Mouse (Mus musculus): ENCODE data around the gene Atxn7.
A peak's percentile ranks its signal among the peaks of the same experiment; 100 is the strongest.
"Not testable (repeated sequence)": the region's sequence is repeated elsewhere in the genome, so short reads cannot be mapped to it uniquely, and the experiment has no call there.

The Atxn7 gene

GRCm38 (mm10) chr14:13988397-13988796, 27.2 kb downstream of the Atxn7 start:
- no peak for DNase-seq

GRCm38 (mm10) chr14:13990741-13991140, 29.5 kb downstream of the Atxn7 start:
- no peak for DNase-seq

GRCm38 (mm10) chr14:13995206-13996097, 34.2 kb downstream of the Atxn7 start:
- DNase-seq, result no peak

GRCm38 (mm10) chr14:14002771-14003170, 41.5 kb downstream of the Atxn7 start:
- no peak for DNase-seq

- DNase-seq, result no peak
Measured at GRCm38 (mm10) chr14:14009712-14010111, 48.5 kb downstream of the Atxn7 start.

- peak; percentile 86 to 90 for DNase-seq
Measured at GRCm38 (mm10) chr14:14012383-14013251, 51.4 kb downstream of the Atxn7 start.

- DNase-seq, result peak in 1 of 2 experiments; percentile 72
Measured at GRCm38 (mm10) chr14:14013252-14013711, 52.0 kb downstream of the Atxn7 start.

- DNase-seq, result no peak
Measured at GRCm38 (mm10) chr14:14014636-14015375, 53.6 kb downstream of the Atxn7 start.

GRCm38 (mm10) chr14:14019155-14019894, 58.1 kb downstream of the Atxn7 start:
- DNase-seq, result peak; percentile 15 to 50

- no peak for DNase-seq
Measured at GRCm38 (mm10) chr14:14021244-14021643, 60.0 kb downstream of the Atxn7 start.

GRCm38 (mm10) chr14:14025870-14026269, 64.6 kb downstream of the Atxn7 start:
- no peak for DNase-seq

GRCm38 (mm10) chr14:14030621-14031020, 69.4 kb downstream of the Atxn7 start:
- DNase-seq, result no peak

- no peak for DNase-seq
Measured at GRCm38 (mm10) chr14:14032842-14033241, 71.6 kb downstream of the Atxn7 start.

GRCm38 (mm10) chr14:14036352-14036751, 75.1 kb downstream of the Atxn7 start:
- DNase-seq, result no peak

GRCm38 (mm10) chr14:14038233-14038632, 77.0 kb downstream of the Atxn7 start:
- DNase-seq, result no peak

GRCm38 (mm10) chr14:14042336-14042735, 81.1 kb downstream of the Atxn7 start:
- no peak for DNase-seq

GRCm38 (mm10) chr14:14054386-14054785, 93.1 kb downstream of the Atxn7 start:
- DNase-seq, result no peak

GRCm38 (mm10) chr14:14059606-14060005, 98.4 kb downstream of the Atxn7 start:
- DNase-seq, result not testable (repeated sequence)

GRCm38 (mm10) chr14:14062531-14063245, 101.4 kb downstream of the Atxn7 start:
- no peak for DNase-seq

GRCm38 (mm10) chr14:14063382-14063781, 102.1 kb downstream of the Atxn7 start:
- no peak for DNase-seq

GRCm38 (mm10) chr14:14064486-14065141, 103.4 kb downstream of the Atxn7 start:
- no peak for DNase-seq
